Mouse (Mus musculus) left cerebral cortex, adult 18-20 months (tissue): ENCODE results near the gene Fam207a. TPM values are rescaled to one million over a fixed set of nuclear protein-coding genes. Genes with fewer than 3 reads are reported as not detected.

Source experiments
- DNase-seq, 2 experiments: peaks; one replicate each; pipeline ENCODE4 v3.0.0; 2021 to 2022; ENCODE audit warnings: low spot score in 2 of 2, mixed read lengths in 1 of 2
- total RNA-seq, 2 experiments: library from RNA; stranded (reverse); gene quantifications; 2 replicates each; pipeline ENCODE4 v1.2.3; 2021

The Fam207a gene
- total RNA-seq, 2 experiments from 2014 or later = 34.7 to 35.8 TPM

GRCm38 (mm10) chr10:77504143-77504542 lies 11.4 kb downstream of the Fam207a start:
- no peak for DNase-seq

GRCm38 (mm10) chr10:77502967-77503922 lies 12.3 kb downstream of the Fam207a start:
- DNase-seq = no peak

- no peak for DNase-seq
Measured at GRCm38 (mm10) chr10:77500636-77501035, 14.9 kb downstream of the Fam207a start.

- no peak for DNase-seq
Measured at GRCm38 (mm10) chr10:77498254-77498653, 17.3 kb downstream of the Fam207a start.

- DNase-seq = no peak
Measured at GRCm38 (mm10) chr10:77497185-77497584, 18.4 kb downstream of the Fam207a start.

GRCm38 (mm10) chr10:77492885-77493284 lies 22.7 kb downstream of the Fam207a start:
- DNase-seq = no peak

- no peak for DNase-seq
Measured at GRCm38 (mm10) chr10:77491585-77491984, 24.0 kb downstream of the Fam207a start.

- no peak for DNase-seq
Measured at GRCm38 (mm10) chr10:77488168-77488567, 27.4 kb downstream of the Fam207a start.

GRCm38 (mm10) chr10:77485786-77486185 lies 29.8 kb downstream of the Fam207a start:
- no peak for DNase-seq

GRCm38 (mm10) chr10:77484205-77484935 lies 31.2 kb downstream of the Fam207a start:
- DNase-seq = no peak

- no peak for DNase-seq
Measured at GRCm38 (mm10) chr10:77481814-77482213, 33.8 kb downstream of the Fam207a start.

GRCm38 (mm10) chr10:77479972-77480371 lies 35.6 kb downstream of the Fam207a start:
- DNase-seq = no peak

- no peak for DNase-seq
Measured at GRCm38 (mm10) chr10:77476907-77477306, 38.7 kb downstream of the Fam207a start.

- no peak for DNase-seq
Measured at GRCm38 (mm10) chr10:77472188-77472587, 43.4 kb downstream of the Fam207a start.

GRCm38 (mm10) chr10:77471512-77471911 lies 44.1 kb downstream of the Fam207a start:
- no peak for DNase-seq

- no peak for DNase-seq
Measured at GRCm38 (mm10) chr10:77470763-77471162, 44.8 kb downstream of the Fam207a start.

- DNase-seq = no peak
Measured at GRCm38 (mm10) chr10:77468675-77469074, 46.9 kb downstream of the Fam207a start.

GRCm38 (mm10) chr10:77467407-77467806 lies 48.2 kb downstream of the Fam207a start:
- no peak for DNase-seq

- DNase-seq = no peak
Measured at GRCm38 (mm10) chr10:77465902-77466301, 49.7 kb downstream of the Fam207a start.

GRCm38 (mm10) chr10:77464181-77464936 lies 51.2 kb downstream of the Fam207a start:
- no peak for DNase-seq

- DNase-seq = no peak
Measured at GRCm38 (mm10) chr10:77461161-77461560, 54.4 kb downstream of the Fam207a start.
